Mouse (Mus musculus) liver, embryonic 11.5 days (tissue): ENCODE data around the gene Cep57. TPM values are rescaled to one million over a fixed set of nuclear protein-coding genes. Genes with fewer than 3 reads are reported as not detected.
A peak's percentile ranks its signal among the peaks of the same experiment; 100 is the strongest.

Experiments
- ATAC-seq: fragments of 200-750 bp; cut with Nextera tagmentation; replicated peaks from 2 replicates; pipeline ENCODE4 v1.8.0; 2017; ENCODE audit warnings: moderate number of reproducible peaks, mild to moderate bottlenecking, moderate TSS enrichment, moderate library complexity; ENCODE audit not compliant: low FRiP score
- DNase-seq: peaks from one replicate; pipeline ENCODE4 v3.0.0-alpha.2; 2017; ENCODE audit warnings: low spot score
- H3K27ac ChIP-seq: fragments of 300-500 bp; sonication (generic); 2 replicates; pipeline ENCODE4 v1.5.1; 2014; ENCODE audit warnings: mild to moderate bottlenecking, low read depth, low read length, control low read depth
- H3K27me3 ChIP-seq: fragments of 300-500 bp; sonication (generic); replicated peaks from 2 replicates; pipeline ENCODE4 v1.6.1; 2014; ENCODE audit warnings: low read length, mixed read lengths; ENCODE audit not compliant: control insufficient read depth, insufficient read depth
- H3K36me3 ChIP-seq: fragments of 300-500 bp; sonication (generic); 2 replicates; pipeline ENCODE4 v1.6.1; 2014; ENCODE audit warnings: mild to moderate bottlenecking, low read length, moderate library complexity, mixed read lengths; ENCODE audit not compliant: control insufficient read depth, insufficient read depth
- H3K4me1 ChIP-seq: fragments of 300-500 bp; sonication (generic); replicated peaks from 2 replicates; pipeline ENCODE4 v1.6.1; 2014; ENCODE audit warnings: low read length, mixed read lengths; ENCODE audit not compliant: control insufficient read depth, insufficient read depth
- H3K4me2 ChIP-seq: fragments of 300-500 bp; sonication (generic); 2 replicates; pipeline ENCODE4 v1.6.1; 2014; ENCODE audit warnings: mild to moderate bottlenecking, control low read depth, moderate library complexity
- H3K4me3 ChIP-seq: fragments of 300-500 bp; sonication (generic); 2 replicates; pipeline ENCODE4 v1.5.1; 2014; ENCODE audit warnings: low read depth, low read length, control low read depth
- H3K9ac ChIP-seq: fragments of 300-500 bp; sonication (generic); 2 replicates; pipeline ENCODE4 v1.6.1; 2014; ENCODE audit warnings: low read depth, low read length, control low read depth
- H3K9me3 ChIP-seq: fragments of 300-500 bp; sonication (generic); 2 replicates; pipeline ENCODE4 v1.6.1; 2016; ENCODE audit warnings: low read length, inconsistent platforms, mixed read lengths; ENCODE audit not compliant: control insufficient read depth
- WGBS: fragments of 180-500 bp; shearing (Covaris S2); extraction: QIAGEN DNeasy Blood & Tissue Kit; methylation state at CpG from one replicate; pipeline ENCODE4 v1.1.7; 2014; 5-methylcytosine and 5-hydroxymethylcytosine counted together
- polyA plus RNA-seq: library from polyadenylated mRNA; unstranded; fragments of >200 nt; fragmentation: Nextera tagmentation; extraction: Ambion mirVana; gene quantifications from 2 replicates; pipeline ENCODE4 v1.2.1, GENCODE M21; 2014

Cep57 gene
- polyA plus RNA-seq: 55.9 and 62.8 TPM in 2 replicates

DNA sequence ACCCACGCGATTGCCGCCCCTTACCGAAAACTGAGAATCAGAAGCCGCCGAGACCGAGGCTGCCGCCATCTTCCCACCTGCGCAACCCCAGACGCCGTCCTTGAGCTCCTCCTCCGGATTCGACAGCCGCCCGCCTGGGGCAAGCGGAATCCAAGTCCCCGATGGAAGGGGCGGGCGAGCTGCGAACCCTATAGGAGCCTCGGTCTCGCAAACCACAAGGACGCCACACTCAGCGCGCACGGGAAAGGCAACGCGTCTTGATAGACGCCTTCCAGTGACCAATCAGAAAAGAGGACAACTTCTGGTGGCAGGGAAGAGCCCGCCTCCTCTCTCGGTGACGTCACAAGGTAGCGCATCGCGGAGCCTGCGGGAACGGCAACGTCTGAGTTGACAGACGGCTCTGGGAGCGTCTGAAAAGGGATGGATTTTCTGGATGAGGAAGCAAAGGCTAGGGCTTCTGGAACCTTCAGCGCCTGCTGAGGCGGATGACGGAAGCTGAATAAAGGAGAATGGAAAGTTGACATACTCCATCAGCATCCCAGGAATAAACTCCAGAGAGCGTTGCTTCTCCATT, at the start of gene Cep57:
Gene Cep57, minus strand, starts transcription at position 276 of the 574 bp plus-strand sequence.
- H3K36me3 ChIP-seq: peaks cover 15% of the 10 kb centered on the region; the same call in 1 of the 2 replicates

DNA sequence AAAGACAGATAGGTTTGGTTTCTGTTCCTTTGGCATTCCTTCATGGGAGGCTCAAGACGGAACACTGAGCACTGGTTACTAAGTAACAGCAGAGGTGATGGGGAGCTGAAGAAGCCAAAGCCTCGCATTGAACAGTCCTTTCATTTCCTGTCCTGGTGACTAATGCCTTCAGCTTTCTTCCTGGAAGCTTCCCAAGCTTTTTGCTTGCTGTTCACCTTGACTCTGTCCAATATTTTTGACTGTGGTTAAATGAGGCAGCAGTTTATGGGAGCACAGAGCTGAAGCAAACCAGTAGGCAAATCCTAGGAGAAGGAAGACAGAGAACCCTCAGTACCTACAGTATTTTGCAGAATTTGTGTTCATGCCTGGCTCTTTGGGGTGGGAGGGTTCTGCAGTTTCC, 48.4 kb upstream of the Cep57 start:
- Histone ChIP-seq H3K27ac (no peak overlapping the region), H3K9ac (no peak overlapping the region), H3K9me3 (no peaks in the 10 kb centered on the region), H3K27me3 (no peaks in the 10 kb centered on the region), H3K36me3 (no peaks in the 10 kb centered on the region), H3K4me1 (no peaks in the 10 kb centered on the region), H3K4me3 (no peak overlapping the region), H3K4me2 (no peak overlapping the region)
- WGBS: 51% methylated on average over 2 of the region's 2 CpGs
- no peak for ATAC-seq
- DNase-seq: no peak

More for the DNA sequence above, at the start of gene Cep57:
- ATAC-seq (peak; percentile 87), DNase-seq (peak; percentile 86)
- WGBS: under 1% methylated on average over 44 of the region's 44 CpGs
- Histone ChIP-seq H3K27me3 (no peaks in the 10 kb centered on the region), H3K4me2 (peak within 1 kb of the TSS; percentile 69), H3K4me1 (peaks cover 11% of the 10 kb centered on the region; the same call in 1 of the 2 replicates), H3K9ac (peak within 1 kb of the TSS; percentile 96), H3K27ac (peak within 1 kb of the TSS; percentile 98), H3K4me3 (peak within 1 kb of the TSS; percentile 89), H3K9me3 (no peaks in the 10 kb centered on the region)

DNA sequence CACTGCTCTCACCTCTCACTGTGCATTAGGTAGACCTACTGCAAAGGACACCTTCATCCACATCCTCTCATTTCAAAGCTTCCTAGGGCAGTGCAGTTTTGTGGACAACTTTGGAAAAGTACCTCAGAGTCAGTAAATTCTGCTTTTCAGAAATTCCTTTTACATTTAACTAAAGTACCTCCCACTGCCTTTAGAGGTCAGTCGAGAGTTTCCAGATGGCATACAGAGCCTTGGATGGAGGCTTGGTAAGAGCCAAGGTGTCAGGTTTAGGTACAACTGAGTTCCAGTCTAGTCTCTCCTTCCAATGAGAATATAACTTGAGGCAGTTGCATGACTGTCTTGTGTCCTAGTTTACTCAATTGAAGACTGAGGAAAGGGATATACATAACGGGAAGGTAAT, 47.5 kb upstream of the Cep57 start:
- H3K4me2 ChIP-seq: no peak overlapping the region
- no peak for ATAC-seq
- no peak overlapping the region for H3K9ac ChIP-seq
- H3K27me3 ChIP-seq: no peaks in the 10 kb centered on the region
- DNase-seq: no peak
- H3K36me3 ChIP-seq: no peaks in the 10 kb centered on the region
- H3K4me3 ChIP-seq: no peak overlapping the region
- no peaks in the 10 kb centered on the region for H3K9me3 ChIP-seq
- WGBS: 39% methylated on average over 2 of the region's 2 CpGs
- no peaks in the 10 kb centered on the region for H3K4me1 ChIP-seq
- H3K27ac ChIP-seq: no peak overlapping the region

DNA sequence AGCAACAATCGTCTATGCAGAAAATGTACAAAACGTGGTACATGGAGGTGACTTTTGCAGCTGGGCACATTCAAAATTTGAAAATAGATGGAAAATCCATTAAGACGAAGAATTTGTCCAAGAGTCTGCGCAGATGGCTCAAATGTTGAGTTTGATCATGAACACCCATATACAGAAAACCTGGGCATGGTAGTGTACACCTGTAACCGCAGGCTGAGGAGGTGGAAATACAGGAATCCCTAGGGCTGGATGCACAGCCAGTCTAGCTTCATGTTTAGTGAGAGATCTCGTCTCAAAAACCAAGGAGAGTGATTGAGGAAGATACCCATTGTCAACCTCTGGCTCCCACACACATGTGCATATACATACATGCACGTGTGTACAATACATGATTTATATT, 44.7 kb upstream of the Cep57 start:
- ATAC-seq (no peak), DNase-seq (no peak)
- Histone ChIP-seq H3K4me1 (no peaks in the 10 kb centered on the region), H3K4me3 (no peak overlapping the region), H3K4me2 (no peak overlapping the region), H3K9me3 (no peaks in the 10 kb centered on the region), H3K27ac (no peak overlapping the region), H3K27me3 (no peaks in the 10 kb centered on the region), H3K9ac (no peak overlapping the region), H3K36me3 (no peaks in the 10 kb centered on the region)
- 79% methylated on average over 7 of the region's 7 CpGs for WGBS

DNA sequence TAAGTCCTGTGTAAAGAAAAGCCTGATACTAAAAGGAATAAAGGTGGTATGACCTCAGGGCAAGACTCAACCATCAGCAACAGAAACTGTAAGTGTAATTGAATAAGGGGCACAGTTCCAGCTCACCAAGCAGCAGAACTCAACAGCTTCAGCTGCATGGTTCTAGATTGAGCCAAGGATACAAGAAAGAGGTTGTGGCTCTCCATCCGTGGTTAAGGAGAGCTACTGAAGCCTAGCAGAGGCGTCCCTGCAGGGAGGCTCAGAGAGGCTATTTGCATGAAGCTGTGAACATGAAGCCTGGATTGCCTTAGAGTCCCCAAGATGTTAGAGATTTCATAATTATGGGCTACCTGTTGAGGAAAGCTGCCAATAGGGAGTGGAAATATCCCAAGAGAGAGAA, 40.7 kb upstream of the Cep57 start:
- H3K4me1 ChIP-seq: no peaks in the 10 kb centered on the region
- H3K4me2 ChIP-seq: no peak overlapping the region
- H3K27ac ChIP-seq: no peak overlapping the region
- ATAC-seq: no peak
- H3K36me3 ChIP-seq: no peaks in the 10 kb centered on the region
- no peaks in the 10 kb centered on the region for H3K9me3 ChIP-seq
- WGBS: 64% methylated on average over 2 of the region's 2 CpGs
- H3K4me3 ChIP-seq: no peak overlapping the region
- H3K9ac ChIP-seq: no peak overlapping the region
- no peaks in the 10 kb centered on the region for H3K27me3 ChIP-seq
- no peak for DNase-seq

DNA sequence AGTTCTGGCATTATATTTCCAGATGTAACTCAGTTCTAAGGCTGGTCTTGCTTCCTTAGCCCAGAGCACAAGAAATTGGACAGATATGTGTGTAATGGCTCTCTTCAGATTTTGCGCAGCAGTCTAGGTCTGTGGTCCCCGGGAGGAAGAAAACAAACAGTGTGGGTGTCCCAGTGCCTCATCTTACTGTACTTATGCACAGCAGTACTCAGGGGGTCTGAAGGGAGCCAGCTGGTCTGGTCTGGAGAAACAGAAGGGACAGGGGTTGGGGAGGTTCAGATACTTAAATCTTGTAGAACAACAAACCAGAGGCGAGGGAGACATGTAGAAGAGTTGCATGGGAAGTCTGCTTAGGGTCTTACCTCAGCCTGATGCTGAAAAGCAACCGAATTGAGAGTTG, 29.9 kb upstream of the Cep57 start:
- H3K27ac ChIP-seq: no peak overlapping the region
- no peaks in the 10 kb centered on the region for H3K36me3 ChIP-seq
- no peaks in the 10 kb centered on the region for H3K9me3 ChIP-seq
- DNase-seq: no peak
- H3K9ac ChIP-seq: no peak overlapping the region
- no peaks in the 10 kb centered on the region for H3K4me1 ChIP-seq
- H3K27me3 ChIP-seq: no peaks in the 10 kb centered on the region
- 71% methylated on average over 4 of the region's 4 CpGs for WGBS
- no peak overlapping the region for H3K4me2 ChIP-seq
- no peak for ATAC-seq
- no peak overlapping the region for H3K4me3 ChIP-seq

DNA sequence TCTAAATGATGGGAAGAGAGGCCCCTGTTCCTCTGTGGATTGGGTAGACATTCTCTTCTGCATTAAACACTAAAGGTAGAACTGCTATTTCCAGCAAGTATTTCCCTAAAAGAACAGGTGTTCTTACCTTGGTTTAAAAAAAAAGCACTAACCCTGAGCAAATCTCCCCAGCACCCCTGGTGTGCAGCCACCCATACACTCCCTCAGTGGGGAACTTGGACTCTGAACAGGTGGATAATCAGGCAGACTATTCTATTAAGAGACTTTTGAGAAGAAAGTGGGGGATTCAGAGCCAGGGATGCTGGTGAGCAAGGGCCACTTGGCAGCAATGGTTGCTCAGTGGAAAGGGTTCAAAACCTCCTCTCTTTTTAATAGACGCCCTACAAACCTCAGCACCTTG, 29.3 kb upstream of the Cep57 start:
- H3K9ac ChIP-seq: no peak overlapping the region
- ATAC-seq: no peak
- H3K4me3 ChIP-seq: no peak overlapping the region
- no peaks in the 10 kb centered on the region for H3K4me1 ChIP-seq
- no peaks in the 10 kb centered on the region for H3K27me3 ChIP-seq
- H3K9me3 ChIP-seq: no peaks in the 10 kb centered on the region
- no peak overlapping the region for H3K27ac ChIP-seq
- no peak overlapping the region for H3K4me2 ChIP-seq
- H3K36me3 ChIP-seq: no peaks in the 10 kb centered on the region
- no peak for DNase-seq
- WGBS: 62% methylated on average over 1 of the region's 1 CpGs

DNA sequence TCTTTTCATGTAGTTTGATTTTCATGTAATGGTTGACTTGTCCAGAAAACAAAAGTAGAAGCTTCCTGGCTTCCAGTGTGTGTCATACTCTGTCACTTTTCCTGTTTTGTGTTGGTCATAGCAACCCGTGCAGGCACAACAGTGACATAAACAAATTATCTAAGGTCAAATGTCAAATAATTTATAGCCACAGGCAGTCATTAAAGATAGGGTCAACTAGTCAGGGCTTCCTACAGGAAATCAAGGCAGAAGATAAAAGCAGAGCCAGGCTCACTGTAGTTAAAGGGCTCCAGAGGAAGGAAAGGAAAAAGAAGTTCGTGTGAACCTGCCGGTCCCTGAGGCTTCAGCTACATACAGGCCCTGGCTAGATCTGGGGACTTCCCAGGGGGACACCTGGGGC, 27.0 kb upstream of the Cep57 start:
- Histone ChIP-seq H3K9ac (no peak overlapping the region), H3K27me3 (no peaks in the 10 kb centered on the region), H3K36me3 (no peaks in the 10 kb centered on the region), H3K27ac (no peak overlapping the region), H3K4me2 (no peak overlapping the region), H3K4me1 (no peaks in the 10 kb centered on the region), H3K4me3 (no peak overlapping the region), H3K9me3 (no peaks in the 10 kb centered on the region)
- ATAC-seq (no peak), DNase-seq (no peak)
- 43% methylated on average over 3 of the region's 3 CpGs for WGBS
